Mouse (Mus musculus): Measurements from ENCODE around the gene Ppp6r2.

Ppp6r2 gene

GRCm38 (mm10) chr15:89181561-89182270 lies 29.6 kb upstream of the Ppp6r2 start:
- no peak for DNase-seq (ENCODE audit: low read depth, low spot score)

GRCm38 (mm10) chr15:89182328-89182741 lies 29.0 kb upstream of the Ppp6r2 start:
- no peak for DNase-seq (ENCODE audit: low read depth, low spot score)

- no peak for DNase-seq (ENCODE audit: low read depth, low spot score)
Measured at GRCm38 (mm10) chr15:89182842-89183241, 28.5 kb upstream of the Ppp6r2 start.

- no peak for DNase-seq (ENCODE audit: low read depth, low spot score)
Measured at GRCm38 (mm10) chr15:89184141-89184936, 27.0 kb upstream of the Ppp6r2 start.

- DNase-seq (ENCODE audit: low read depth, low spot score) = no peak
Measured at GRCm38 (mm10) chr15:89184937-89185227, 26.5 kb upstream of the Ppp6r2 start.

GRCm38 (mm10) chr15:89195261-89195681 lies 16.1 kb upstream of the Ppp6r2 start:
- DNase-seq (ENCODE audit: low read depth, low spot score) = no peak

GRCm38 (mm10) chr15:89195690-89196312 lies 15.6 kb upstream of the Ppp6r2 start:
- DNase-seq (ENCODE audit: low read depth, low spot score) = peak; percentile 72

- DNase-seq (ENCODE audit: low read depth, low spot score) = peak; percentile 93
Measured at GRCm38 (mm10) chr15:89196313-89196706, 15.0 kb upstream of the Ppp6r2 start, which contains the start of gene Dennd6b. Dennd6b (minus strand) TSS chr15:89196496.

GRCm38 (mm10) chr15:89197056-89197455 lies 14.3 kb upstream of the Ppp6r2 start:
- no peak for DNase-seq (ENCODE audit: low read depth, low spot score)

- no peak for DNase-seq (ENCODE audit: low read depth, low spot score)
Measured at GRCm38 (mm10) chr15:89207457-89207856, 3.9 kb upstream of the Ppp6r2 start.

GRCm38 (mm10) chr15:89209886-89210761 lies 1.2 kb upstream of the Ppp6r2 start:
- peak; percentile 47 for DNase-seq (ENCODE audit: low read depth, low spot score)

- no peak for DNase-seq (ENCODE audit: low read depth, low spot score)
Measured at GRCm38 (mm10) chr15:89211716-89212461, 536 bp downstream of the Ppp6r2 start.

GRCm38 (mm10) chr15:89212495-89212894 lies 1.1 kb downstream of the Ppp6r2 start:
- no peak for DNase-seq (ENCODE audit: low read depth, low spot score)

GRCm38 (mm10) chr15:89213517-89213916 lies 2.2 kb downstream of the Ppp6r2 start:
- DNase-seq (ENCODE audit: low read depth, low spot score) = no peak

- DNase-seq (ENCODE audit: low read depth, low spot score) = no peak
Measured at GRCm38 (mm10) chr15:89214953-89215352, 3.6 kb downstream of the Ppp6r2 start.

- no peak for DNase-seq (ENCODE audit: low read depth, low spot score)
Measured at GRCm38 (mm10) chr15:89215611-89216233, 4.4 kb downstream of the Ppp6r2 start.

- DNase-seq (ENCODE audit: low read depth, low spot score) = no peak
Measured at GRCm38 (mm10) chr15:89233586-89233985, 22.2 kb downstream of the Ppp6r2 start.

GRCm38 (mm10) chr15:89234052-89234451 lies 22.7 kb downstream of the Ppp6r2 start:
- DNase-seq (ENCODE audit: low read depth, low spot score) = no peak

- no peak for DNase-seq (ENCODE audit: low read depth, low spot score)
Measured at GRCm38 (mm10) chr15:89239751-89240392, 28.5 kb downstream of the Ppp6r2 start.

GRCm38 (mm10) chr15:89241025-89241424 lies 29.7 kb downstream of the Ppp6r2 start:
- no peak for DNase-seq (ENCODE audit: low read depth, low spot score)

Data from WW6 (cell line).